Mouse (Mus musculus): ENCODE measurements around the gene Rab8b.
"Not testable (repeated sequence)": the region's sequence is repeated elsewhere in the genome, so short reads cannot be mapped to it uniquely, and the experiment has no call there.

Gene Rab8b

DNA sequence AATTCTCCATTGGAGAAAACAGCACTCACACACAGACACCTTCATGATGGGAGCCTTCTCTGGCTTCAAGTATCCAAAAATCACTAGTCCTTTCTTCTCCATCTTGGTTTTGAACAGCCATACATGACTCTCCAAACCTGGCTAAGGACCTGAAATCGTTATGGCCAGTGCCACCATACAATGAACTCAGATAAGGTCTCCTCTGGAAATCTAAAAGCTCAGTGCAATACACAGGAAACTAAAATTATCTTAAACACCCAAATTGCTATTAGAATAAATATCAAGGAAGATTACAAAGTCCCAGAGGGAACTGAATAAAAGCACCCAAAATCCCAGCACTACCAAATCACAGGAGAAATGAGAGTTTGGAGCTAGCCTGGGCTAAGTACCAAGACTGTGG is 25.1 kb downstream of the Rab8b start:
- no peak for ATAC-seq (ENCODE audit: insufficient number of reproducible peaks, low FRiP score, low TSS enrichment)

DNA sequence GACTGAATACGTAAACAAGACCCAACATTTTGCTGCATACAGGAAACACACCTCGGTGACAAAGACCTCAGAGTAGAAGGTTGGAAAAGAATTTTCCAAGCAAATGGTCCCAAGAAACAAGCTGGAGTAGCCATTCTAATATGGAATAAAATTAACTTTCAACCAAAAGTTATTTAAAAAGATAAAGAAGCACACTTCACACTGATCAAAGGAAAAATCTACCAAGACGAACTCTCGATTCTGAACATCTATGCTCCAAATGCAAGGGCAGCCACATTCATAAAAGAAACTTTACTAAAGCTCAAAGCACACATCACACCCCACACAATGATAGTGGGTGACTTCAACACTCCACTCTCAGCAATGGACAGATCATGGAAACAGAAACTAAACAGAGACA is 27.0 kb downstream of the Rab8b start:
- ATAC-seq (ENCODE audit: insufficient number of reproducible peaks, low FRiP score, low TSS enrichment) = not testable (repeated sequence)

DNA sequence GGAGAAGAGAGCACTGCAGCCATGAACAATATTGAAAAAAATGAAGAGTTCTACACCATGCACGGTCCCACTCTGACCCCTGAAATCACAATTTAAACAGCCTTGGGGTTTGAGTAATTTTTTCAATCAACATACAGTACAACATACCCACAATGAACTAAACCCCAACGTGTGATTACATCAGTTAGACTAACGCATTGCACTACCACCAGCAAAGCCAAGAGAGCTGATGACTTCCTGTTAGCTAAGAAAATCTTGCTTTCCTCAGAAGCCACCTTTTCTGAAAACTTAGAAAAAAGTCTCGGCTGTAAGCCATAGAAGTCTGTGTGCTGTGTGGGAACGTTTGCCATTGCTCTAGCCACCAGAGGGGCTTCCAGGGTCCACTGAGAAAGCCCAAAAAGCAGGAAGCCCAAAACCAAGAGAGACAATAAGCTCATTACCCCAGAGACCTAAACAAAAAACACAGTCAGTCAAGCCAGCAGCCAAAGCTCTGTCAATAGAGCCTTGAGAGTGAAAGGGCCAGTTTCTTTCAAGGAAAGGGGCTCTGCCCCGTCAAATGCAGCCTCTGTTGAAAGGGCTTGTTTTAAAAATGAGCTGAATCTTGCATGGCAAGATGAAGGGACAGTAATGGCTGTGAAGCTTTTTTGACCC is 31.4 kb downstream of the Rab8b start:
- ATAC-seq (ENCODE audit: insufficient number of reproducible peaks, low FRiP score, low TSS enrichment) = no peak

DNA sequence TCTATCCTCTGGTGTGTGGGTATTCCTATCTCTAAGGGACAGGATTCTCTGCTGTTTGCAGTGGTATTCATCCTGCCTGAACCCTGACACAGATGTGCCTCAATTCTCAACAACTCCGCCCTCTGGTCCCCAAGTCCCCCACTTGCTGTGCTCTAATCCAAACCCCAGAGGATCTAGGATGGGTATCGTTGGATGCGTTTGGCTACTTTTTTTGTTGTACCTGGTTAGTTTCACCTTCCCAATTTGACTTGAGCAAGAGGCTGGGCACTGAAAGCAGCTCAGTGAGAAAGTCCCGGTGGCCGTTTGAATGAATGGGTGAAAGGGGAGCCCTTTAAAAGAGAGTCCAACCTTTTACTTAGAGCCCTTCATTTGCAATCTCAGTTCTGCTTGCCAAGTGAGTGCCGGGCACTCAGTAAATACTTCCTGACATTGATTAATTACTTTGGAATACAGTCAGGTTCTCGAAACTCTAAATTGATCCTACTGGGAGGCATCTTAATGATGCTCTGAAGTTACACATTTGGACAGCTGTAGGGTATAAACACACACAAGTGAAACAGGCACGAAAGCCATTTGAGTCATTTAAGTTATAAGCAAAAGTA is 32.1 kb downstream of the Rab8b start:
- ATAC-seq (ENCODE audit: insufficient number of reproducible peaks, low FRiP score, low TSS enrichment) = no peak

DNA sequence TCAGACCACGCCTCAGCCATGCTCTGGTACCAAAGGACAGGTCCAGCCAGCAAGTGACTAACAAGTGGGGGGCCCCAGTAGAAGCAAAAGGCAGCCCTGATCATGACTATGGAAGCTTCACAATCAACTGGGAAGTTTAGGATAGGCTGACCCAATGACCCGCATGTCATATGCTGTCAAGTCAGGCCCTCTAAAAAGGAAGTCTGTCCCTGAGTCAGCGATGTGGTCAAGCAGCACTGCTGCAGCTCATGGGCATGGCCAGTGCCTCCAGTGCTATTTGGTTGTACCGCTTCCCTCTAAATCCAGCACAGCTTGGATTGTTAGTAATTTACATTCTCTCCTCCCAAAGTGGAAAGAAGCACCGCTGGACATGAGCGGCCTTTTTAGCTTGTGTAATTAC is 32.7 kb downstream of the Rab8b start:
- ATAC-seq (ENCODE audit: insufficient number of reproducible peaks, low FRiP score, low TSS enrichment) = no peak

DNA sequence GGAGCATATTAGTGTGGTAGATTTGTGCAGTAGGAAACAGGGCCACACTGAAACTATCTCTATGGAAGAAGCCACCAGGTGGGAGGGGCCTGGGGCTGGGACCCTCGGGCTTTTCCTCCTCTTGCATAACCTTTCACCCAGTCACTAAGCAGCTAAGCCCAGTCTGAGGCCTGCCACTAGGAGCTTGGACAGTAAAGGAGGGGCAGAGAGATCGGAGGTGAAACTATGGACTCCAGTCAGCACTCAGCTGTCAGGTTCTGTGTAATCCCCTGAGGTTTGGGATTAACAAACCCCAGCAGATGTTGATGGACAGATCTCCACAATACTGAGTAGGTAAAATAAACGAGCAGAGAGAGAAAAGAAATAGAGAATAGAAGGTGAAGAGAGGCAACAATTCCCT is 33.1 kb downstream of the Rab8b start:
- no peak for ATAC-seq (ENCODE audit: insufficient number of reproducible peaks, low FRiP score, low TSS enrichment)

DNA sequence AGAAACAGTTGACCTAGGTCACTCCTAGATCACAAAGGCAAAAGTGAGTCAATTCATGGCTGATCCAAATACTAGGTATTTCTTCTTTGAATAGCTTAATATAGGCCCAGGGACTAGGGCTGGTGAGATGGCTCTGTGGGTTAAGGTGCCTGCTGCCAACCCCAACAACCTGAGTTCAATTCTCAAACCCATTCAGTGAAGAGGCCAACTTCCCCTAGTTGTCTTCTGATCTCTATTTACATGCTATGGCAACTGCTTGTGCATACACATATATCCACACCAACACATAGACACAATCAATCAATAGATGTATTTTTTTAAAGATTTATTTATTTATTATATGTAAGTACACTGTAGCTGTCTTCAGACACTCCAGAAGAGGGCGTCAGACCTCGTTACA is 34.9 kb downstream of the Rab8b start:
- no peak for ATAC-seq (ENCODE audit: insufficient number of reproducible peaks, low FRiP score, low TSS enrichment)

DNA sequence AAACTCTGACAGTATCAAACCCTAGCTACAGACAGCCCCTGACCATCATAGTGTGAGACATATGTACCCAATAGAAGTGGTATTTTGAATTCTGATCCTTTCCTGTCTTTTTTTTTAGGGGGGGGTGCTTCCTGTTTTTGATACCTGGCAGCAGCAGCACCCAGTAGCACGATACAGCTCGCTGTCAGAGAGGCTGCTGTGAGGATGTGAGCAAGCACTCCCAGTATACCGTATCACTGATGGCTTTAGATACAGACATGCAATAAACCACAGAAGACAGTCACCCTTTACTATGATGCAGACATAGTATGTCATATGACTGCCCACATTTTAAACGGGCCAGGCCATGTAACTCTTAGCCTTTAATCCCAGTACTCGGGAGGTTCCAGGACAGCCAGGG is 36.0 kb downstream of the Rab8b start:
- ATAC-seq (ENCODE audit: insufficient number of reproducible peaks, low FRiP score, low TSS enrichment) = no peak

DNA sequence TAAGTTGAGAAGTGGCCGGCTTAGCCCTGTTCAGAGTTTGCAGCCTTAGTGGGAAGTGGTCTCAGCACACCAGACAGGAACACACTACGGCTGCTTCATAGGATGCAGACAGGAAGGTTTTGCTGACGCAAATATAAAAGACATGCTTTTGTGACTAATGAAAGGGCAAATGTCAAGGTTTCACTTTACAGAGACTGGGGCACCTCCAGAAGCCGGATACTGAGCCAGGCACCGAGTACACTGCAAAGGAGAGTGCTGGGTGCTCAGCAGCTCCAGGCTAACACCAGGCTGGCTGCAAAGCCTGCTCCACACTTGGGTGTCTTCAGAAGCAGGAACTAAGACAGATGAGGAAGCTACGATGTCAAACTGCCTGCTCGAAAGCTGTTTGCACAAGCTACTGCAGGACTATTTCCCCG is 37.1 kb downstream of the Rab8b start:
- no peak for ATAC-seq (ENCODE audit: insufficient number of reproducible peaks, low FRiP score, low TSS enrichment)

DNA sequence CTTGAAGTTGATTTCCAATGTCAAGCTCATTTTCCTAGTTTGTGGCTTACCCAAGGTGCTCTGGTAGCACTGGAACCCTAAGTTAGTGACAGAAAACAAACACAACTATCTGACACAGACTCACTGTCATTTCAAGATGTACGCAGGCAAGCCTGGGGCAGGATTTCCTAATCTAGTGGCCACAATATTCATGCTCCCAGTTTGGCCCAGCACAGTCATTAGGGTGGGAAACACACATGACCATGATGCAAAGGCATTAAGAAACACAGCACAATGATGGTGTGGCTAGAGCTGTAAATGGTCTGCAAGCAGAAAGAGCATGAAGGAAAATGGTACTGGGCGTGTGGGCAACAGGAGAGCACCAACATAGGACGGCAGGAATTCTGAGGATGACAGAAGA is 37.6 kb downstream of the Rab8b start:
- ATAC-seq (ENCODE audit: insufficient number of reproducible peaks, low FRiP score, low TSS enrichment) = no peak

DNA sequence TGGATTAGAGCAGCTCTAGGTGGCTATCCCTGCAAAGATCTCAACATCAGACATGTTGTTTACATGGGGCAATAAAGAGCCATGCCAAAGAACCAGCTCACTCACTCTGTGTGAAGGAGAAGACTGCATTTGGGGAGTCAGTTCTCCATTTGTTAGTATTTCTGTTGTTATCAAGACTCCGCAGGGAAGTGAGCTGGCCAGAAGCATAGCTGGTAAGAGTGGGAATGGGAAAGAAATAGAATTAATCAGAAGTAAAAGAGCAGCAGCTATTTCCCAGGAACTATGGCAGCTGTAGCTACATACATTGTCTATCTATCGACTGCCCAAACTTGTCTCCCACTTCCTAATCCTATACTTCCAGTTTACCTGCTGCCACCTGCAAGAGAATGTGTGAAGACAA is 38.7 kb downstream of the Rab8b start:
- no peak for ATAC-seq (ENCODE audit: insufficient number of reproducible peaks, low FRiP score, low TSS enrichment)

DNA sequence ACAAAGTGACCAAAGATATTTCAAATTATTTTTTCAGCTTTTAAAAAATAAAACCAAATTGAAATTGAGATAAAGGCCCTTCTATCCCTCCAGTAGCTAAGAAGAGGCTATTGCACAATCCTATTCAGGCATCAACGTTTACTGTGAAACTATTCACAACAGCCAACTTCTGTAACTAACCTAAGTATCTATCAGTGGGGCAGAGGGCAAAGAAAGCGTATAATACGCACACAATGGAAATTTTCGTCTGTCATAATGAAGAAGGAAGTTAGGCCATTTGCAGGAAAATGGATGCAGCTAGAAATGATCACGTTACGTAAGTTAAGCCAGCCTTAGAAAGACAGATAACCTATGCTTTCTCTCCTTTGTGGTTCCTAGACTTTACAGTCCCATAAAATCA is 40.0 kb downstream of the Rab8b start:
- ATAC-seq (ENCODE audit: insufficient number of reproducible peaks, low FRiP score, low TSS enrichment) = no peak

DNA sequence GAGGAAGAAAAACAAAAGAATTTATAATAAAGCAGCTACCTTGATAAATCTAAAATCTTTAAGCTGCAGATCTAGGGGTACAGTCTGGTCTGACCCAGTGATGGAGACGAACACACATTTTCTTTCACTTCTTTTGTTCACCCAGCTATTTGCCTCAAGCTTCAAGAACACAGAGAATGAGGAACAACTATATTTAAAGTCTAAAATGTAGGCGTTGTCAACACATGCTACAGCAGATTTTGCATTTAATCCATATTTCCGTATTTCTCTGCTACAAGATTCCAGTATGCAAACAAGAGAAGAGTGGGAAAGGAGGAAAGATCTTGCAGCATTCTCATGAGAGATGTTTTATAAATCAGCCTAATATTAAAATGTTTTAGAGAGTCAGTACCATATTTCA is 40.6 kb downstream of the Rab8b start:
- no peak for ATAC-seq (ENCODE audit: insufficient number of reproducible peaks, low FRiP score, low TSS enrichment)

DNA sequence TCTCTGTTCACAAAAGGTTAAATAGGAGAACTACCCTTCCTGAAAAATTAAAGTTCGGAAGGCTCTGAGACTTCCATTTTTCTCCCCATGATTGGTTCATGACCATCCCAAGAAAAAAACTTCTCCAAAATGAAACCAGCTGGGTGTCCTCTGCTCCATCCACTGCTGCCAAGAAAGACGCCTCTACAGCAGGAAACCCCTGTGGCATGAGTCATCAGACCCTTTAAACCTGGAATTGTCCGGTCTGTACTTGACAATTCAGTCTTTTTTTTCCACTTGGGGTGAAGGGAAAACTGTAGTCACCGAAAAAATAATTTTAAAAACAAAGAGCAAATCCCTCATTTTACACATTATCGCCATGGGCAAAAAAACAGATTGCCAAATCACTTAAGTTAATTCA is 42.9 kb downstream of the Rab8b start:
- no peak for ATAC-seq (ENCODE audit: insufficient number of reproducible peaks, low FRiP score, low TSS enrichment)

DNA sequence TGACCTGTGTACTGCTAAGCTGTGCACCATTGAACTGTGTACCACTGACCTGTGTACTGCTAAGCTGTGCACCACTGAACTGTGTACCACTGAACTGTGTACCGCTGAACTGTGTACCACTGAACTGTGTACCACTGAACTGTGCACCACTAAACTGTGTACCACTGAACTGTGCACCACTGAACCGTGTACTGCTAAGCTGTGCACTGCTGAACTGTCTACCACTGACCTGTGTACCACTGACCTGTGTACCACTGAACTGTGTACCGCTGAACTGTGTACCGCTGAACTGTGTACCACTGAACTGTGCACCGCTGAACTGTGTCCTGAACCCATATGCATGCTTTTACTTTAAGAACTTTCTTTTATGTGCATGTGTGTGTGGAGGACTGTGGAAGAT is 45.2 kb downstream of the Rab8b start:
- no peak for ATAC-seq (ENCODE audit: insufficient number of reproducible peaks, low FRiP score, low TSS enrichment)

DNA sequence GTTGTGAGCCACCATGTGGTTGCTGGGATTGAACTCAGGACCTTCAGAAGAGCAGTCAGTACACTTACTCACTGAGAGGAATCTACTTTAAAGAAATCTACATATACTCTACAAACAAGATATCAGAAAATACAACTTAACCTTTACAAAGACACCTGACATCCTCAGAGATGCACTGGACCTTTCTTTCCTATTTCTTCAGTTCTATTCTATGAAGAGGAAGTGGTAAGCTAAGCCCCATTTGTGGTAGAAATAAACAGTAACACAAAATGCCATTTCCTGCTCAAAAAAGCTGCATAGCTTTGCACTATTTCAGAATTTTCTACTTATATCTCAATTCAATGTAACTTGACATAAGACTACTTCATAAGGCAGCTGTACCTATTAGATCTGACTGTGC is 46.0 kb downstream of the Rab8b start:
- no peak for ATAC-seq (ENCODE audit: insufficient number of reproducible peaks, low FRiP score, low TSS enrichment)

DNA sequence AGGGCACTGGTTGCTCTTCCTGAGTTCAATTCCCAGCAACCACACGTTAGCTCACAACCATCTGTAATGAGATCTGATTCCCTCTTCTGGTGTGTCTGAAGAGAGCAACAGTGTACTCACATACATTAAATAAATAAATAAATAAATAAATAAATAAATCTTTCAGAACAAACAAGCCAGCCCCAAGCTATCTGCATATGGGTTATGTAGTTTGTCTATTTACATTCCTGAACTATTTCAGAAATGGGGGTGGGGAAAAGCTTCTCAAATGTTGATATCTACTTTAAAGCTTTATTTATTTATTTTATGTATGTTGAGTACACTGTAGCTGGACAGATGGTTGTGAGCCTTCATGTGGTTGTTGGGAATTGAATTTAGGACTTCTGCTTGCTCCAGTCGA is 46.5 kb downstream of the Rab8b start:
- not testable (repeated sequence) for ATAC-seq (ENCODE audit: insufficient number of reproducible peaks, low FRiP score, low TSS enrichment)

DNA sequence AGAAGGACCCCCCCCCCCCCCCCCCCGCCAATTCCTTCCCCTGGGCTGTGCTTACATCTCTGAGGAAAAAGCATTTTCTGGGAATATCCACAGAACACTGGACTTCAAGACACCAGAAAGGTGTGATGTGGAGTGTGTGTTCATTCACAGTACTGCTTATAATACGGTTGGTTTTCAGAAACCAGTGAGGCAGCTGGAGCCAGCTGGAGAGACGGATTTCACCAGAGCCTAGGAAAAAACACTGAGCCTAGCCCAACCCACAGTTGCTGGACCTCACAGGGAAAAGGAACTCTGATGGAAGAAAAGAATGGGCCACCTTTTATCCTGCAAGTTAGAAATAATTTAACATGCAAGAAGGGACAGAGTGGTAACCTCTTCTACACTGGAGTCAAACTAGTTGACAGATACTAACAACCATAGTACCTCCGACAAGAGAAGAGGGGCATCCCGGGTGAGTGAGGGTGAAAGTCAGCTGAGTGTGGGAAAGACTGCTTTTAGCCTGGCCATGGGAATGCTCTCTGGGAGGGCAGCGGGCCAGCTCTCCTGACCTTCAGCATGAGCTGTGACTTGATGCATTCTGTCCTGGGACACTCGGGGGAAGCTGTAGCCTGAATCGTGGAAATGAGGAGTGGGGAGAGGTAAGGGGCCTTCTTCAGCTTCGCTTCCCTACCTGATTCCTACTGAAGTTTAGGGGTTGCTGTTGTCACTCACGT is 47.3 kb downstream of the Rab8b start:
- ATAC-seq (ENCODE audit: insufficient number of reproducible peaks, low FRiP score, low TSS enrichment) = no peak

DNA sequence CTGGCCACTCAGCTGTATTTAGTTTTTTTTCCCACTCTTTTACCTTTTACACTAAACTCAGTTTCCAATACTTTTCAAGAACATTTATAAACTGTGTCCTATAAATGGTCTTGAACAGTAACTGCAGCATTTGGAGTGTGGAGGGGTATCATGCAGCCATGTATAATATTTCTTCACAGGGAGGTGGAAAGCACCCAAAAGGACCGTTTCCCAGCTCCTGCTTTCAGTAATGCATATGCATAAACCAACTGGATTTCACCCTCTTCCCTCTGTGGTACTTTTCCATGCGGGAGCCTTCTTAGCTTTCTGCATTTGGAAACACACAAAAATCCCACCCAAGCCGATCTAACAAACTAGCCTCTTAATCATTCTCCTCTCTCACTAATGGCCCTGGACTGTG is 54.8 kb downstream of the Rab8b start:
- ATAC-seq (ENCODE audit: insufficient number of reproducible peaks, low FRiP score, low TSS enrichment) = no peak

DNA sequence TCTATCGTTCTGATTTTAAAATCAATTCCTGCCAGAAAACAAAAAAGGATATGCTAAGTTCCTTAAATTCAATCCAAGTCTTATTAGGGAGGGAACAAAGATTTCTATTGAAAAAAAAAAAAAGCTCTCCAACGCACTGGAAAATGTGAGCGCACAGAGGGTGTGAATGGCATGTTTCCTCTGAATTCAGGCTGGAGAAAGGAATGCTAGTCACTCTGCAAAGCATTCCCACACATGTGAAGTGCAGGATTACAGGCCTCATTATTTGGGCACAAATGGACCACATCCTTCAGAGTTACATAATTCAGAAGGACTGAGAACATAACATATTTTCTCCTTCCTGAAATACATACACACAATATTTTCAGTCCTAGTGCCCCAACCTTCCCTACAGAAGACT is 56.0 kb downstream of the Rab8b start:
- ATAC-seq (ENCODE audit: insufficient number of reproducible peaks, low FRiP score, low TSS enrichment) = no peak

DNA sequence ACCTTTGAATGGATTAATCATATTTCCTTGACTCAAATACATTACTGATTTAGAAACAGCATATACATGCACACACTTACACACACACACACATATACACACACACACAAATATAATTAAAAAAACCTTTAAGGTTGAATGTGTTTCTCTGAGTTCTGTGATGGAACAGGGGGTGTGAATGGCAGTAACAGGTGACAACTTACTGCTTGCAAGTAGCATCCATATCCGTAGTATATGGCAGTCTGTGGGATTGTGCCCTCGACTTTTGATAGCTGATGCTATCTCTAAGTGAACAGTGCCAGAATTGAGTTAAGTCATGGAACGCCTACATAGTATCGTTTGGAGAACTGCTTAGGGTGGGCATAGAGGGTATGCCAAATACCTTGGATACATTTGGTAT is 57.3 kb downstream of the Rab8b start:
- ATAC-seq (ENCODE audit: insufficient number of reproducible peaks, low FRiP score, low TSS enrichment) = no peak

Measured in cerebellum, adult (tissue).